In genomic region chr2:92182146-92182756, GRCm38 (mm10) we compare ENCODE assay signal across 8 mouse cellular contexts.
DNase-seq lines count a peak whose midpoint lies in the region; ATAC-seq and TF ChIP-seq lines count a peak whose summit lies in the region.

No protein-coding gene starts in this region.

- H3K27me3 ChIP-seq in kidney, embryonic 15.5 days = no peaks in the 10 kb centered on the region
- no peaks in the 10 kb centered on the region for H3K27me3 ChIP-seq in hindbrain, embryonic 16.5 days (replicated peaks; ENCODE audit: control insufficient read depth, insufficient read depth, low read length)
- H3K27me3 ChIP-seq in myocyte (ENCODE audit: control insufficient read depth, insufficient read depth, insufficient read length) = no peaks in the 10 kb centered on the region

- DNase-seq in kidney, postnatal 14 days = no peak
- DNase-seq in brain, embryonic 14.5 days (ENCODE audit: low read depth) = peak; percentile 58
- no peak for DNase-seq in right cerebral cortex, postnatal 25 days
- no peak for DNase-seq in layer of hippocampus, adult 18-20 months (ENCODE audit: low spot score in 2 of 2)
- DNase-seq in layer of hippocampus, adult 9-10 months (ENCODE audit: low spot score) = no peak

- TF ChIP-seq POLR2A in brain, embryonic 14.5 days (IDR thresholded peaks at IDR 0.05; ENCODE audit: borderline replicate concordance, extremely low read depth, insufficient read depth, insufficient read length, poor library complexity, severe bottlenecking) = no peak
- TF ChIP-seq POLR2A in myocyte (IDR thresholded peaks at IDR 0.05; ENCODE audit: insufficient read length, low read depth) = no peak

- no peaks in the 10 kb centered on the region for H3K9me3 ChIP-seq in kidney, embryonic 15.5 days (replicated peaks)
- H3K9me3 ChIP-seq in hindbrain, embryonic 16.5 days (ENCODE audit: control insufficient read depth, low read length) = no peaks in the 10 kb centered on the region

- H3K27ac ChIP-seq in kidney, embryonic 15.5 days = peak overlapping the region; percentile 100
- peak overlapping the region; percentile 100 for H3K27ac ChIP-seq in hindbrain, embryonic 16.5 days (ENCODE audit: low read depth, low read length)

- peak overlapping the region; percentile 20 for H3ac ChIP-seq in myocyte (ENCODE audit: control insufficient read depth, insufficient read length)

- no peak for TF ChIP-seq CTCF in brain, embryonic 14.5 days (IDR thresholded peaks at IDR 0.05; ENCODE audit: borderline replicate concordance, extremely low read depth, insufficient read depth, insufficient read length)

- peaks cover 19% of the 10 kb centered on the region for H3K4me1 ChIP-seq in kidney, embryonic 15.5 days
- peaks cover 18% of the 10 kb centered on the region for H3K4me1 ChIP-seq in hindbrain, embryonic 16.5 days (ENCODE audit: control insufficient read depth, insufficient read depth, low read depth, low read length)

- peak overlapping the region; percentile 88 for H3K4me2 ChIP-seq in kidney, embryonic 15.5 days
- H3K4me2 ChIP-seq in hindbrain, embryonic 16.5 days (ENCODE audit: low read length) = peak overlapping the region; percentile 96
- peak overlapping the region; percentile 71 for H3K4me2 ChIP-seq in myocyte (ENCODE audit: low read depth)

- peak overlapping the region; percentile 81 for H3K4me3 ChIP-seq in kidney, embryonic 15.5 days (replicated peaks)
- H3K4me3 ChIP-seq in hindbrain, embryonic 16.5 days (ENCODE audit: low read length) = peak overlapping the region; percentile 85
- peak overlapping the region; percentile 82 for H3K4me3 ChIP-seq in myocyte

- ATAC-seq in kidney, embryonic 15.5 days (replicated peaks; ENCODE audit: low FRiP score) = no peak
- ATAC-seq in hindbrain, embryonic 16.5 days = no peak

- H3K36me3 ChIP-seq in kidney, embryonic 15.5 days = no peaks in the 10 kb centered on the region
- no peaks in the 10 kb centered on the region for H3K36me3 ChIP-seq in hindbrain, embryonic 16.5 days (ENCODE audit: control insufficient read depth, insufficient read depth, low read length)
- H3K36me3 ChIP-seq in myocyte (ENCODE audit: control insufficient read depth, insufficient read depth) = no peaks in the 10 kb centered on the region

- H3K9ac ChIP-seq in kidney, embryonic 15.5 days = peak overlapping the region; percentile 86
- H3K9ac ChIP-seq in hindbrain, embryonic 16.5 days (ENCODE audit: low read depth, low read length) = peak overlapping the region; percentile 95

- WGBS in kidney, embryonic 15.5 days = 3% methylated on average over 11 of the region's 11 CpGs
- 2% methylated on average over 11 of the region's 11 CpGs for WGBS in hindbrain, embryonic 16.5 days

- peaks cover 21% of the 10 kb centered on the region for H3K79me2 ChIP-seq in myocyte (ENCODE audit: control insufficient read depth, insufficient read depth)

TF ChIP-seq in myocyte, 11 proteins besides CTCF, POLR2A, EP300 and RAD21:
- TF ChIP-seq CEBPB (IDR thresholded peaks at IDR 0.05; ENCODE audit: insufficient read depth, poor library complexity, severe bottlenecking) (no peak), REST (IDR thresholded peaks at IDR 0.05; ENCODE audit: insufficient read depth, insufficient read length) (no peak), USF1 (IDR thresholded peaks at IDR 0.05; ENCODE audit: low read depth) (no peak), MAX (IDR thresholded peaks at IDR 0.05; ENCODE audit: low read depth) (no peak), MYOD1 (IDR thresholded peaks at IDR 0.05; ENCODE audit: control insufficient read depth in 1 of 3, insufficient read length in 2 of 3, low read depth in 2 of 3) (no peak), SRF (IDR thresholded peaks at IDR 0.05; ENCODE audit: control insufficient read depth, insufficient read length, low read depth) (no peak), TCF3 (IDR thresholded peaks at IDR 0.05; ENCODE audit: insufficient read length, low read depth) (no peak), MYOG (IDR thresholded peaks at IDR 0.05; ENCODE audit: control insufficient read depth in 1 of 3, insufficient read depth in 1 of 3, insufficient read length in 2 of 3, low read depth in 2 of 3) (no peak), E2F4 (IDR thresholded peaks at IDR 0.05; ENCODE audit: insufficient read depth) (no peak), POLR2AphosphoS2 (IDR thresholded peaks at IDR 0.05; ENCODE audit: insufficient read length, low read depth) (no peak), TCF12 (IDR thresholded peaks at IDR 0.05; ENCODE audit: insufficient read depth, poor library complexity, severe bottlenecking) (no peak)
